Mouse (Mus musculus) heart, embryonic 10.5 days (tissue): ENCODE data around the gene Nrros. TPM values are rescaled to one million over a fixed set of nuclear protein-coding genes. Genes with fewer than 3 reads are reported as not detected.

Experiments
- DNase-seq: peaks from one replicate; pipeline ENCODE4 v3.0.0-alpha.2; 2017; ENCODE audit warnings: low spot score
- H3K27ac ChIP-seq: fragments of 300-500 bp; sonication (generic); 2 replicates; pipeline ENCODE4 v1.5.1; 2016; ENCODE audit warnings: mild to moderate bottlenecking
- H3K27me3 ChIP-seq: fragments of 300-500 bp; sonication (generic); 2 replicates; pipeline ENCODE4 v1.6.1; 2016; ENCODE audit warnings: mild to moderate bottlenecking; ENCODE audit not compliant: poor library complexity, insufficient read depth, severe bottlenecking
- H3K36me3 ChIP-seq: fragments of 300-500 bp; sonication (generic); 2 replicates; pipeline ENCODE4 v1.6.1; 2016; ENCODE audit warnings: mild to moderate bottlenecking, moderate library complexity
- H3K4me1 ChIP-seq: fragments of 300-500 bp; sonication (generic); 2 replicates; pipeline ENCODE4 v1.6.1; 2016; ENCODE audit warnings: mild to moderate bottlenecking
- H3K4me3 ChIP-seq: fragments of 300-500 bp; sonication (generic); 2 replicates; pipeline ENCODE4 v1.5.1; 2016; ENCODE audit warnings: mild to moderate bottlenecking, moderate library complexity
- H3K9me3 ChIP-seq: fragments of 300-500 bp; sonication (generic); 2 replicates; pipeline ENCODE4 v1.6.1; 2016; ENCODE audit warnings: mild to moderate bottlenecking, moderate library complexity
- WGBS: fragments of 180-500 bp; shearing (Covaris S2); methylation state at CpG from one replicate; pipeline ENCODE4 v1.1.7; 2016; 5-methylcytosine and 5-hydroxymethylcytosine counted together
- polyA plus RNA-seq: library from polyadenylated mRNA; unstranded; fragments of >200 nt; fragmentation: Nextera tagmentation; extraction: Ambion mirVana; gene quantifications from 2 replicates; pipeline ENCODE4 v1.2.1, GENCODE M21; 2016

Nrros gene
- polyA plus RNA-seq, 1 experiment from 2014 or later: 10.5 TPM

DNA sequence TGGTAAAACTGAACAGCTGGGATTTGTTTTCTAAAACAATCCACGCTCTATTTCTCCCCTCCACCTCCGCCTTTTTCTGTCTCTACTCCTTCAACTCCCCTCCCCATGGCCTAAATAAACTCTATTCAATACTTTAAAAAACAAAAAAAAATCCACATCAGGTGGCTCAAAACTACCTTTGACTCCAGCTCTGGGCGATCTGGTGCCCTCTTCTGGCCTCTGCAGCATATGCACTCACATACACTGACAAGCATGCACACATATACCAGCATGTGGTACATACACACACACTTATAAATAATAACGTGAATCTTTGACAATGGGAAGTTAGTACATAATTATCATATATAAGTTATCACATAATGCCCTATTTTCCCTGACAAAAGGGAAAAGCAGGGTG is 9.6 kb upstream of the Nrros start:
- DNase-seq: no peak
- Histone ChIP-seq H3K36me3 (no peaks in the 10 kb centered on the region), H3K27ac (no peak overlapping the region), H3K27me3 (no peaks in the 10 kb centered on the region), H3K9me3 (no peaks in the 10 kb centered on the region), H3K4me3 (no peak overlapping the region), H3K4me1 (peaks cover 7% of the 10 kb centered on the region)
- WGBS: 85% methylated on average over 4 of the region's 4 CpGs

GRCm38 (mm10) chr16:32174340-32175005 is 9.1 kb upstream of the Nrros start:
- Histone ChIP-seq H3K27me3 (no peaks in the 10 kb centered on the region), H3K4me1 (peaks cover 7% of the 10 kb centered on the region), H3K4me3 (no peak overlapping the region), H3K27ac (no peak overlapping the region), H3K9me3 (no peaks in the 10 kb centered on the region), H3K36me3 (no peaks in the 10 kb centered on the region)
- no peak for DNase-seq
- WGBS: 84% methylated on average over 8 of the region's 8 CpGs

DNA sequence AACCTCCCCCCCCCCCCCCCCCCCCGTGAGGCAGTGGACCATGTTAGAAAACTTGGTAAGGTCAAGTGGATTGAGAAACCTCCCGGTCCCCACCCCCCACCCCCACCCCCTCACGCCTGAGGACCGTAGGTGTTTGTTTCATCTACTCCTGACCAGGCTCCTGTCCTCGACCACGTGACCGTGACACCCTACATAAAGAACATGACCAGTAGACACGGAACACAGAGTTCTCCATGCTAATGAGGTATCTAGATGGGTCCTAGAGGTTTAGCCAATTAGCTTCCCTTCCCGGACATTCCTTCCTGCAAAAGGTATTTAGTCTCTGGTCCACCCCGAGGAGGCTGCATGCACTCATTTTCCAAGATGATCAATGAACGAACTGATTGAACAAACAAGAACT is 8.0 kb upstream of the Nrros start:
- no peak overlapping the region for H3K27ac ChIP-seq
- H3K36me3 ChIP-seq: no peaks in the 10 kb centered on the region
- no peaks in the 10 kb centered on the region for H3K9me3 ChIP-seq
- H3K27me3 ChIP-seq: no peaks in the 10 kb centered on the region
- no peak overlapping the region for H3K4me3 ChIP-seq
- 61% methylated on average over 11 of the region's 11 CpGs for WGBS
- DNase-seq: no peak
- H3K4me1 ChIP-seq: peaks cover 7% of the 10 kb centered on the region

GRCm38 (mm10) chr16:32171031-32171731 is 5.8 kb upstream of the Nrros start:
- H3K36me3 ChIP-seq: no peaks in the 10 kb centered on the region
- no peak overlapping the region for H3K4me3 ChIP-seq
- H3K27ac ChIP-seq: no peak overlapping the region
- 76% methylated on average over 5 of the region's 5 CpGs for WGBS
- no peak for DNase-seq
- H3K27me3 ChIP-seq: 0 out of 2 replicates have a peak, but pooled peaks cover 1% of the 10 kb centered on the region
- no peaks in the 10 kb centered on the region for H3K9me3 ChIP-seq
- H3K4me1 ChIP-seq: no peaks in the 10 kb centered on the region

DNA sequence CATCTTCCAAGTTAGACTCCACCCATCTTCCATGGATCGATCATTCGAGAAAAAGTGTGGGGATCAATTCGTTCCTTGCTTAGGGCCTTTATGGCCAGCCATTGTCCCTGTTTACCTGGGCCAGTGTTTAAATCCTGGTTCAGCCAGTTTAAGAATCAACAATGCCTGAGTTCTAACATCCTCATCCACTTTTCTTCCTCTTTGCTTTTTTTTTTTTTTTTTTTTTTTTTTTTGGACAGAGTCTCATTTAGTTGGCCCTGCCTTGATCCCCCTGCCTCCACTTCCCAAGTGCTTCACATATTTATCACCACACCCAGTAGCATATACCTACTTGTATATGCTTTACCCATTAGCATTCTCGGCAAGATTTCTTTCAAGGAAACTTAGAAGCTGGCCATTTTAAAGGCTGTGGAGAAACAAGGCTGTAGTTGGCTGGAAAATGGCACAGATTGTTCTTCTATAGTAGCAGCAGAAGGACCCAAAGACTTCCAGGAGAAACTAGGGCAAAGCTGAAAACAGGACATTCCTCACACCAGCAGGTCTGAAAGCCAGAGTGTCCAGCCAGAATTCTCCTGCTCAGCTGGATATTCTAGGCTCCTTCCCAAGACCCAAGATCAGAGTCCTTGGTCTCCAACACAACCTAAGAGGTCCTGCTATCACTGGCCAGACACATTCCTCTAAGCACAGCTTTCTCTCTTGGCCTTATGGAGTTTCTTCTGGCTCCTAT is 2.6 kb upstream of the Nrros start:
- peaks cover 12% of the 10 kb centered on the region for H3K4me1 ChIP-seq
- H3K27me3 ChIP-seq: peaks cover 12% of the 10 kb centered on the region; the same call in 1 of the 2 replicates
- H3K36me3 ChIP-seq: no peaks in the 10 kb centered on the region
- H3K27ac ChIP-seq: no peak overlapping the region
- H3K9me3 ChIP-seq: no peaks in the 10 kb centered on the region
- WGBS: 83% methylated on average over 4 of the region's 4 CpGs
- DNase-seq: no peak
- H3K4me3 ChIP-seq: no peak overlapping the region

DNA sequence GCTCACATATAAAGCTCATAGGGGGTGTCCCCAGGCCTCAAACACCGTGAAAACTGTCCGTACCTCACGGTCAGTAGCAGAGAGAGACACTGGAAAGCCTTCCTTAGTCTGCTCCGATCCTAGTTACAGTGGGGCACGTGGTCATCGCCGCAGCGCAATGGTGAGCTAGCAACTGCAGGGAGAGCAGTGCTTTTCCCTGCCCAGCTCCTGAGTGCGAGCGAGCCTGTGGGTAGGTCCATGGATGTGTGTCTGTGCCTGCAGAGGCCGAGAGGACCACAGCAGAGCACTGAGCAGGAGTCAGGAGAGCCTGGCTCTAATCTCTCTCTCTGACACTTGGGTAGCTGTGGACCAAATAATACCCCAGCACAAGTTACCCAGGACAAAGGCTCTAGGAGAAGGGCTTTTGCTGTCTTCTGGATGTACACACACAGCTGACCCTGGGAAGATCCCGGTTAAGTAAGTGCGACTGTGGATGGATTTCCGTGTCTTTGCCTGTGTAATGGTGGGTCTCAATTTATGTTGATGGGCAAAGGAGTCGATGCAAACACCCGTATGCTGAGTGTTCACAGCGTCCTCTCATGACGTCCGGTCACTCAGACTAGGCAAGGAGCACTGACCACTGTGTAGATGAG is 882 bp downstream of the Nrros start:
- no peaks in the 10 kb centered on the region for H3K9me3 ChIP-seq
- peaks cover 12% of the 10 kb centered on the region for H3K4me1 ChIP-seq
- peak overlapping the region; percentile 62 for H3K4me3 ChIP-seq
- H3K27me3 ChIP-seq: peaks cover 12% of the 10 kb centered on the region; the same call in 1 of the 2 replicates
- no peaks in the 10 kb centered on the region for H3K36me3 ChIP-seq
- 65% methylated on average over 19 of the region's 19 CpGs for WGBS
- no peak overlapping the region for H3K27ac ChIP-seq
- DNase-seq: no peak

DNA sequence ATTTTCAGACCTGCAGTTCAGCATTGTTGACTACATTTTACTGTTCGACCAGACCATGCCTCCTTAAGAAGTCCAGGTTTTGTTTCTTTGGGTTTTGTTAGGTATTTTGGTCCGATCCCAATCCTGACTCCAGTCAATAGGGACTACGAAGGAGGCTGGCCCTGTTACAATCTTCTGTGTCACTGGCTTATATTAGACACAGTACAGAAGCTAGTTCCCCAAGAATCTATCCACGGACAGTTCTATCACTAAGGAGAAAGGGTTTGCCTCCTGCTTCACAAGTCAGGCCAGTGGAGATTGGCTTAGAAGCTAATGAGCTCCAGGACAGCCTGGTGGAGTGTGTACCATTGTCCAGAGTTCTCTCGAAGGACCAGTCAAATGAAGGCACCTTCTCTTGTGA is 1.5 kb downstream of the Nrros start:
- no peak overlapping the region for H3K27ac ChIP-seq
- H3K36me3 ChIP-seq: no peaks in the 10 kb centered on the region
- no peaks in the 10 kb centered on the region for H3K9me3 ChIP-seq
- no peak overlapping the region for H3K4me3 ChIP-seq
- DNase-seq: no peak
- H3K27me3 ChIP-seq: peaks cover 12% of the 10 kb centered on the region; the same call in 1 of the 2 replicates
- H3K4me1 ChIP-seq: peaks cover 12% of the 10 kb centered on the region
- WGBS: 75% methylated on average over 5 of the region's 5 CpGs

DNA sequence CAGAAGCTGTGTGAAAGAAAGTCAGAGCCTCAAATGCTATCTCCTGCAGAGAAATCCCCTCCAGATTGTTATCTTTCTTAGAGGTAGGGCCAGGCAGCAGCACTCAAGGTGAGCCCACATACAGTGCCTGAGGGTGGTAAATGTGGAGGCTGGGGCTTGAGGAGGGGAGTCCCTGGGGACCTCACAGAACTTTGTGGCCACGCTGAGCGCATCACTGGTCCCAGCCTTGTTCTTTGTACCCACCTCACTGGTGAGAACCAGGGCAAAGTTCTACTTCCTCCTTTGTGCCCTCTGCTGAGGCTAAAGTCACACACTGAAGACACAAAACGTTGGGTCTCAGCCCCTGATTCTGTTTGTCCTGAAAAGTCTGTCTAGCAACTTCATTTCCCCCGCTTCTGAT is 2.0 kb downstream of the Nrros start:
- no peak for DNase-seq
- WGBS: 68% methylated on average over 4 of the region's 4 CpGs
- Histone ChIP-seq H3K27me3 (peaks cover 12% of the 10 kb centered on the region; the same call in 1 of the 2 replicates), H3K4me1 (peaks cover 12% of the 10 kb centered on the region), H3K4me3 (no peak overlapping the region), H3K9me3 (no peaks in the 10 kb centered on the region), H3K27ac (no peak overlapping the region), H3K36me3 (no peaks in the 10 kb centered on the region)

GRCm38 (mm10) chr16:32160742-32161323 is 4.6 kb downstream of the Nrros start:
- 75% methylated on average over 9 of the region's 9 CpGs for WGBS
- H3K9me3 ChIP-seq: no peaks in the 10 kb centered on the region
- H3K27ac ChIP-seq: 0 out of 2 replicates have a peak overlapping the region, but pooled peaks have one; percentile 3

GRCm38 (mm10) chr16:32158966-32159365 is 6.4 kb downstream of the Nrros start:
- Histone ChIP-seq H3K4me1 (no peaks in the 10 kb centered on the region), H3K4me3 (no peak overlapping the region), H3K27ac (no peak overlapping the region), H3K36me3 (no peaks in the 10 kb centered on the region), H3K27me3 (peaks cover 5% of the 10 kb centered on the region; the same call in 1 of the 2 replicates), H3K9me3 (no peaks in the 10 kb centered on the region)
- DNase-seq: no peak
- WGBS: 90% methylated on average over 3 of the region's 3 CpGs

More at GRCm38 (mm10) chr16:32160742-32161323, 4.6 kb downstream of the Nrros start:
- Histone ChIP-seq H3K4me1 (peaks cover 12% of the 10 kb centered on the region), H3K27me3 (peaks cover 9% of the 10 kb centered on the region; the same call in 1 of the 2 replicates), H3K36me3 (no peaks in the 10 kb centered on the region), H3K4me3 (no peak overlapping the region)
- no peak for DNase-seq

DNA sequence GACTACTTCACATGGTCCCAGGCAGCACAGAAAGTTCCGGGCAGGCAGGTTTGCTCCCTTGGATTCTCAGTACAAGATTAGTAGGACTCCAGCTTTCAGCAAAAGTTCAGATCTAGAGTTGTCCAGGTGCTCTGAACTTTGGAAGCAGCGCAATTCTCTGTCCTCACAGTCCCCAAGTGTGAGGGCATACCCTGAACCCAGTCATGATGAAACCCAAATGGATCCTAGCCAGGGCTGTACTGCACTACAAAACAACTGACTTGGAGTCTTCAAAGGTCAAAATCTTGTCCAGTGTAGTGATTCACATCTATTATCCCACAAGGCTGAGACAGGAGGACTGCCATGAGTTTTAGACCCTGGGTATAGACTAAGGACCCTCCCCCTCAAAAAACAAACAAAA is 8.0 kb downstream of the Nrros start:
- 86% methylated on average over 2 of the region's 2 CpGs for WGBS
- DNase-seq: no peak
- Histone ChIP-seq H3K4me3 (no peak overlapping the region), H3K27ac (no peak overlapping the region), H3K27me3 (no peaks in the 10 kb centered on the region), H3K9me3 (no peaks in the 10 kb centered on the region), H3K4me1 (no peaks in the 10 kb centered on the region), H3K36me3 (no peaks in the 10 kb centered on the region)

DNA sequence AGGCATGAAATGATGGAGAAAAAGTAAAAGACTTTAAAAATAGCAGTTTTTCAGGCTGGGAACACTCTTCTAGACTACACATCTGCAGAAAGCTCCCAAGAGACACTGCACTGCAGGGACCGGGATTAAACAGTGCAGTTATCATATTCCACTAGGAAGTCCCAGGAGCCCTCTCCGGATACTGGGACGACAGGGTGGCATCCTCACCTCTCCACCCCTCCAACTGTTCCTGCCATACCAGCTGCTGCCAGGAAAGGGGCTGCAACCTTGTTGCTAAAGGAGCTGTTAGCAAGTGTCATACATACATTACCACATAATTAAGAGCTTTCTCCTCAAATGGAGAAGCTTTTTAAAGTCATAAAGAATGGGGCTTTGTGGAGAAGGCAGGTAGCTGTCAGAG is 8.7 kb downstream of the Nrros start:
- H3K27ac ChIP-seq: no peak overlapping the region
- no peaks in the 10 kb centered on the region for H3K4me1 ChIP-seq
- H3K27me3 ChIP-seq: no peaks in the 10 kb centered on the region
- H3K4me3 ChIP-seq: no peak overlapping the region
- no peak for DNase-seq
- WGBS: 32% methylated on average over 3 of the region's 3 CpGs
- H3K9me3 ChIP-seq: no peaks in the 10 kb centered on the region
- H3K36me3 ChIP-seq: no peaks in the 10 kb centered on the region
